Mouse (Mus musculus): ENCODE results near the gene Hdgfl2. TPM values are rescaled to one million over a fixed set of nuclear protein-coding genes. Genes with fewer than 3 reads are reported as not detected.

Gene Hdgfl2
- polyA plus RNA-seq, 1 experiment = 115 TPM

DNA sequence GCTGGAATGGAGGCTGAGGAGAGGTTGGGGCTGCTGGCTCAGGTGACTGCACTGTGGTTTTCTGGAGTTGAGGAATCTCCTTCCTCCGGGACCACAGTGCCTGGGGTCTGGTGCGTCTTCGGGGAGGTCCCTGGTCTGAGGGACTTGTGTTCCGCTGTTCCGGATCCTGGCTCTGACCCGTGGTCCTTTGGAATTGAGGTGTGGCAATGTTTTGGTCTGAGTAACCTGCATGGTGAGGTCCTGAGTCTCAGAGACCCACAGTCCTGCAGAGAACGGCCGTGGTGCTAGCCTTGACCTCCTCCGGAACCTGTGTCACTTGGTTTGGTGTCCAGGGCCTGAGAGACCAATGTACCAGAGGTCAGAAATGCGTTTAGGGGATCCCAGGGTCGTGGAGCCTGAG, 487 bp downstream of the Hdgfl2 start:
- no peaks in the 10 kb centered on the region for H3K27me3 ChIP-seq (ENCODE audit: control insufficient read depth, insufficient read depth, low read length)
- H3K4me1 ChIP-seq (ENCODE audit: control insufficient read depth, insufficient read depth, low read length) = peaks cover 11% of the 10 kb centered on the region
- H3K27ac ChIP-seq (ENCODE audit: control insufficient read depth, insufficient read depth, low read depth, low read length) = peak overlapping the region; percentile 78; the same call in 1 of the 2 replicates
- H3K4me3 ChIP-seq (ENCODE audit: control insufficient read depth, low read depth, low read length) = peak overlapping the region; percentile 100
- TF ChIP-seq POLR2A (IDR thresholded peaks at IDR 0.05; ENCODE audit: control insufficient read depth, low read depth, low read length) = no peak
- TF ChIP-seq CTCF (IDR thresholded peaks at IDR 0.05; ENCODE audit: control insufficient read depth, insufficient read depth, insufficient replicate concordance, low read depth, low read length) = no peak
- H3K36me3 ChIP-seq (ENCODE audit: control insufficient read depth, insufficient read depth, low read length) = peaks cover 3% of the 10 kb centered on the region

DNA sequence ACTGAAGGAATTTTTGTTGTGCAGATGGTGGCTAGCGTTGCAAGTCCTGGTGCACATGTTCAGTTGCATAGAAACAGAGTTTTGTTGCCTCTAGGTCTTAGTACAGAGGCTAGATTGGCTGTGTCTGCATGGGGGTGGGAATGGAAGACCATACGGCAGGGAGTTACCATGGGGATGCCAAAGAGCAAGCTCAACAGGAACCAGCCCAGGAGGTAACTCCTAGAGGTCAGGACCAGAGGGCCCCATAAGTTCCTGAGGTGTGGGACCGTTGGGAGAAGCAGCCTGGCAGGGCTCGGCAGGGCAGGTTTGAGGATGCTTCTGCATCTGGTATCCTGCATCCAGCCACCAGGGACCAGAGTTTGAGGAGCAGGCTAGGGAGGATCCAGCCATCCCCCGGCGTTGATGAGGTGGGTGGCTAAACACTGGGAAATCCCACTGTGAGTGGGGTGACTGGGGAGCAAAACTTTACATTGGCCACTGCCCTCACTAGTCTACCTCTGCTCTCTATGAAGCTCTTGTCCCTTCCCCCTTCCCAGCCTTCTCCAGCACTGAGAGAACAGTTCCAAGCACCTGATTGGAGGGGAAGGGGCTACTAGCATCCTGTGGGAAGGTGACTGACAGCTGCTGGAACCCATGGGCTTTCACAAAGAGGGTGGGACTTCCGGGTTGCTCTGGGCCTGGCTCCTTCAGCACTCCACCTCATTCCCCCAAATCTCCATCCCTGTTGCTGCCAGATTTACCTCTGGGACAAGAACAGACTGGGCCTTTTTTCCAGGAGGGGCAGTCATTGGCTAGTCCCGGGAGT, 1.5 kb downstream of the Hdgfl2 start:
- peaks cover 11% of the 10 kb centered on the region for H3K4me1 ChIP-seq (ENCODE audit: control insufficient read depth, insufficient read depth, low read length)
- peaks cover 3% of the 10 kb centered on the region for H3K36me3 ChIP-seq (ENCODE audit: control insufficient read depth, insufficient read depth, low read length)
- no peak overlapping the region for H3K27ac ChIP-seq (ENCODE audit: control insufficient read depth, insufficient read depth, low read depth, low read length)

DNA sequence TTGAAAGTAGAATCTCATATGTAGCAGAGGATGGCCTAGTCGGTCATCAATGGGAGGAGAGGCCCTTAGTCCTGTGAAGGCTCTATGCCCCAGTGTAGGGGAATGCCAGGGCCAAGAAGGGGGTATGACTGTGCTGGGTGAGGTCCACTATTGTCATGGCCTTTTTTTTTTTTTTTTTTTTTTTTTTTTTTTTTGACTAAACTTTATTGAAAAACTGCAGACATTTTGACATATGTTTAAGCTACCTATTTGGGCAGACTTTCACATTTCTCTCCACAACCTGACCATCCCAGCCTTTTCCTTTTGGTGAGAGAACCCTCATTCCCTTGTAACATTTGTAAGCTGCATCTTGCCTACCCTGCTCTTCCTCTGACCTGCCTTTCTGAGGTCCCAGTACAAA, 12.9 kb downstream of the Hdgfl2 start:
- no peak overlapping the region for H3K4me3 ChIP-seq (ENCODE audit: control insufficient read depth, low read depth, low read length)
- TF ChIP-seq CTCF (IDR thresholded peaks at IDR 0.05; ENCODE audit: control insufficient read depth, insufficient read depth, insufficient replicate concordance, low read depth, low read length) (no peak), POLR2A (IDR thresholded peaks at IDR 0.05; ENCODE audit: control insufficient read depth, low read depth, low read length) (no peak)
- H3K27ac ChIP-seq (ENCODE audit: control insufficient read depth, insufficient read depth, low read depth, low read length) = peak overlapping the region; percentile 5
- H3K36me3 ChIP-seq (ENCODE audit: control insufficient read depth, insufficient read depth, low read length) = peaks cover 3% of the 10 kb centered on the region
- no peaks in the 10 kb centered on the region for H3K27me3 ChIP-seq (ENCODE audit: control insufficient read depth, insufficient read depth, low read length)
- no peaks in the 10 kb centered on the region for H3K4me1 ChIP-seq (ENCODE audit: control insufficient read depth, insufficient read depth, low read length)

More for the DNA sequence above, 1.5 kb downstream of the Hdgfl2 start:
- Histone ChIP-seq H3K27me3 (ENCODE audit: control insufficient read depth, insufficient read depth, low read length) (no peaks in the 10 kb centered on the region), H3K4me3 (ENCODE audit: control insufficient read depth, low read depth, low read length) (peak overlapping the region; percentile 100)
- TF ChIP-seq CTCF (IDR thresholded peaks at IDR 0.05; ENCODE audit: control insufficient read depth, insufficient read depth, insufficient replicate concordance, low read depth, low read length) (no peak), POLR2A (IDR thresholded peaks at IDR 0.05; ENCODE audit: control insufficient read depth, low read depth, low read length) (no peak)

DNA sequence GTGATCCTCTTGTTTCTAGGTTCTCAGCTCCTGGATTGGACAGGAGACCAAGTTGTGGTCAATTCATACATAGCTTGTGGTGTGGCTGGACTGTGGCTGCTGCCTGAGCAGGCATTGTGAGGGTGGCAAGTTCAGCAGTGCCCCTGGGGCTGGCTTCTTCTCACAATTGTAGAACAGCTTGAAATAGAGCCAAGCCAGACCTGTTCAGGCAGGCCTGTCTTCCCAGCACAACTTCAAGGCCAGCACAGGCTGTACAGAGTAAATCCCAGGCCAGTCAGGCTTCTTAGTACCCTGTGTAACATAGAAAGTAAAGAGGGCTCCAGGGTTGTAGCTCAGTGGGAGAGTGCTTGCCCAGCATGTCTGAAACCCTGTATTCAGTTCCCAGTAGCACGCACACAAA, 13.4 kb downstream of the Hdgfl2 start:
- peaks cover 3% of the 10 kb centered on the region for H3K36me3 ChIP-seq (ENCODE audit: control insufficient read depth, insufficient read depth, low read length)
- TF ChIP-seq POLR2A (IDR thresholded peaks at IDR 0.05; ENCODE audit: control insufficient read depth, low read depth, low read length) (no peak), CTCF (IDR thresholded peaks at IDR 0.05; ENCODE audit: control insufficient read depth, insufficient read depth, insufficient replicate concordance, low read depth, low read length) (no peak)
- H3K27ac ChIP-seq (ENCODE audit: control insufficient read depth, insufficient read depth, low read depth, low read length) = peak overlapping the region; percentile 65

DNA sequence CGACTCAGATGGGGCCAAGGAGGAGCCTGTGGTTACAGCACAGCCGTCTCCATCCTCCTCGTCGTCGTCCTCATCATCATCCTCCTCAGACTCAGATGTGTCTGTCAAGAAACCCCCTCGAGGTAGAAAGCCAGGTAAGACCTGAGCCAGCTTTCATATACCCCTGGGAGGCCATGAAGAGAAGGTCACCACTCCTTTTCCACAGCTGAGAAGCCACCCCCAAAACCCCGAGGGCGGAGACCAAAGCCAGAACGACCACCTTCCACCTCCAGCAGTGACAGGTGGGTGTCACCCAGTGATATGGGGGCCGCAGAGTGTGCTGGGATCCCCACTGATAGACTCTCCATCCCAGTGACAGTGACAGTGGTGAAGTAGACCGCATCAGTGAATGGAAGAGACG, 17.4 kb downstream of the Hdgfl2 start:
- no peaks in the 10 kb centered on the region for H3K4me1 ChIP-seq (ENCODE audit: control insufficient read depth, insufficient read depth, low read length)

More for the DNA sequence above, 13.4 kb downstream of the Hdgfl2 start:
- Histone ChIP-seq H3K4me3 (ENCODE audit: control insufficient read depth, low read depth, low read length) (no peak overlapping the region), H3K4me1 (ENCODE audit: control insufficient read depth, insufficient read depth, low read length) (no peaks in the 10 kb centered on the region), H3K27me3 (ENCODE audit: control insufficient read depth, insufficient read depth, low read length) (no peaks in the 10 kb centered on the region)

DNA sequence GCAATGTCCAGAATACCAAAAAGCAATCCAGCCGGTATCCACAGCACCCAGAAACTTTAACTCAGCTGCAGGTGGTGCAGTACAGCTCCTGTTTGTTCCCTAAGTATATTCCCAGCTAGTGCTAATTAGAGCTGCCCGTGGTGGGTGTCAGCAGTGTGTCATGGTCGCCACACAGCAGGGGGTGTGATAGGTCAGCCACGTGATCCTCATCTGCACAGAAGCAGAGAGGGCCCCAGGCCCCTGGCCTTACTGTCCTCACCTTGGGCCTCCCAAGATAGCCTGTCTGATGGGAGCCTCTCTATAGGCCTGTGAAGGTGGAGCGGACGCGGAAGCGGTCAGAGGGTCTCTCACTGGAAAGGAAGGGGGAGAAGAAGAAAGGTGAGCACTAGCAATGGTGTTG, 18.7 kb downstream of the Hdgfl2 start:
- no peak overlapping the region for H3K27ac ChIP-seq (ENCODE audit: control insufficient read depth, insufficient read depth, low read depth, low read length)
- TF ChIP-seq POLR2A (IDR thresholded peaks at IDR 0.05; ENCODE audit: control insufficient read depth, low read depth, low read length) = no peak
- no peak for TF ChIP-seq CTCF (IDR thresholded peaks at IDR 0.05; ENCODE audit: control insufficient read depth, insufficient read depth, insufficient replicate concordance, low read depth, low read length)
- no peaks in the 10 kb centered on the region for H3K4me1 ChIP-seq (ENCODE audit: control insufficient read depth, insufficient read depth, low read length)
- H3K36me3 ChIP-seq (ENCODE audit: control insufficient read depth, insufficient read depth, low read length) = peaks cover 5% of the 10 kb centered on the region
- H3K4me3 ChIP-seq (ENCODE audit: control insufficient read depth, low read depth, low read length) = no peak overlapping the region
- no peaks in the 10 kb centered on the region for H3K27me3 ChIP-seq (ENCODE audit: control insufficient read depth, insufficient read depth, low read length)

More for the DNA sequence above, 17.4 kb downstream of the Hdgfl2 start:
- no peak overlapping the region for H3K4me3 ChIP-seq (ENCODE audit: control insufficient read depth, low read depth, low read length)
- H3K36me3 ChIP-seq (ENCODE audit: control insufficient read depth, insufficient read depth, low read length) = peaks cover 5% of the 10 kb centered on the region
- no peak overlapping the region for H3K27ac ChIP-seq (ENCODE audit: control insufficient read depth, insufficient read depth, low read depth, low read length)
- no peaks in the 10 kb centered on the region for H3K27me3 ChIP-seq (ENCODE audit: control insufficient read depth, insufficient read depth, low read length)
- TF ChIP-seq POLR2A (IDR thresholded peaks at IDR 0.05; ENCODE audit: control insufficient read depth, low read depth, low read length) (no peak), CTCF (IDR thresholded peaks at IDR 0.05; ENCODE audit: control insufficient read depth, insufficient read depth, insufficient replicate concordance, low read depth, low read length) (no peak)

DNA sequence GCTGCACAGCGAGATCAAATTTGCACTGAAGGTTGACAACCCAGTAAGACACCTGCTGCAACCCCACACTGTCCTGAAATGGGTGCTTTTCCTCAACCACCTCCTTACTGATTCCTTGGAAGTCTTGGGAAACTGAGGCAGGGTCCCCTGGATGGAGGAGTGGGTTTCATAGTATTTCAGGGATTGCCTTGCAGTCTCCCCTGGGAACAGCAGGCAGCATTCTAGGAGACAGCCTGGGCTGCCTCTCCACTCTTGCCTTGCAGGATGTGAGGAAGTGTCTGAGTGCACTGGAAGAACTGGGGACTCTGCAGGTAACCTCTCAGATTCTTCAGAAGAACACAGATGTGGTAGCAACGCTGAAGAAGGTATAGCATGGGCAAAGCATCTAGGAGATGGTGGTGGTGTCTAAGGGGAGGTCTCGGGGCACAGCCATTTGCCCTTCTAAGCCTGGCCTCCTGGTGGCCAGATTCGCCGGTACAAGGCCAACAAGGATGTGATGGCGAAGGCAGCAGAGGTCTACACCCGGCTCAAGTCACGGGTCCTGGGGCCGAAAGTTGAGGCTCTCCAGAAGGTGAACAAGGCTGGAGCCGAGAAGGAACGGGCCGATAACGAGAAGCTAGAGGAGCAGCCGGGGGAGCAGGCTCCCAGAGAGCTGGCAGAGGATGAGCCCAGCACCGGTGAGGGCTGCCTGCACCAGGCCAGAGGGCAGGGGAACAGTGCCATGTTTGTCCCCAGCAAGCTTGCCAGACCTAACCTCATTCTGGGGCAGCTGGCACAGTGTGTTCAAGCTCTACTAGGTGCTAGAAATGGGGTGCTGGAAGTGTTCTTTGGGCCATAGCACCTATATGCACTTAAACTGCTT, 19.5 kb downstream of the Hdgfl2 start:
- no peaks in the 10 kb centered on the region for H3K4me1 ChIP-seq (ENCODE audit: control insufficient read depth, insufficient read depth, low read length)
- peaks cover 5% of the 10 kb centered on the region for H3K36me3 ChIP-seq (ENCODE audit: control insufficient read depth, insufficient read depth, low read length)
- no peak overlapping the region for H3K27ac ChIP-seq (ENCODE audit: control insufficient read depth, insufficient read depth, low read depth, low read length)
- H3K4me3 ChIP-seq (ENCODE audit: control insufficient read depth, low read depth, low read length) = no peak overlapping the region
- 0 out of 2 replicates have a peak, but pooled peaks have one; percentile 5 for TF ChIP-seq CTCF (IDR thresholded peaks at IDR 0.05; ENCODE audit: control insufficient read depth, insufficient read depth, insufficient replicate concordance, low read depth, low read length)
- no peak for TF ChIP-seq POLR2A (IDR thresholded peaks at IDR 0.05; ENCODE audit: control insufficient read depth, low read depth, low read length)
- no peaks in the 10 kb centered on the region for H3K27me3 ChIP-seq (ENCODE audit: control insufficient read depth, insufficient read depth, low read length)

Measured in testis, adult 2 months (tissue).